Mouse (Mus musculus) hindbrain, embryonic 11.5 days (tissue): Measurements from ENCODE around the gene G6pc2. TPM values are rescaled to one million over a fixed set of nuclear protein-coding genes. Genes with fewer than 3 reads are reported as not detected.

ENCODE experiments used
- ATAC-seq: fragments of 200-750 bp; cut with Nextera tagmentation; 2 replicates; pipeline ENCODE4 v1.8.0; 2017; ENCODE audit warnings: mild to moderate bottlenecking, moderate TSS enrichment, moderate library complexity; ENCODE audit not compliant: low FRiP score
- DNase-seq: peaks from one replicate; pipeline ENCODE4 v3.0.0-alpha.2; 2015; ENCODE audit warnings: low spot score
- H3K27ac ChIP-seq: fragments of 300-500 bp; sonication (generic); 2 replicates; pipeline ENCODE4 v1.5.1; 2014; ENCODE audit warnings: mild to moderate bottlenecking, low read depth, low read length
- H3K27me3 ChIP-seq: fragments of 300-500 bp; sonication (generic); 2 replicates; pipeline ENCODE4 v1.6.1; 2014; ENCODE audit warnings: mild to moderate bottlenecking, low read length, moderate library complexity, mixed read lengths; ENCODE audit not compliant: control insufficient read depth, insufficient read depth
- H3K36me3 ChIP-seq: fragments of 300-500 bp; sonication (generic); 2 replicates; pipeline ENCODE4 v1.6.1; 2014; ENCODE audit warnings: mild to moderate bottlenecking, low read length, moderate library complexity, mixed read lengths; ENCODE audit not compliant: control insufficient read depth, insufficient read depth
- H3K4me1 ChIP-seq: fragments of 300-500 bp; sonication (generic); replicated peaks from 2 replicates; pipeline ENCODE4 v1.6.1; 2014; ENCODE audit warnings: low read length, mixed read lengths; ENCODE audit not compliant: control insufficient read depth, insufficient read depth
- H3K4me2 ChIP-seq: fragments of 300-500 bp; sonication (generic); replicated peaks from 2 replicates; pipeline ENCODE4 v1.6.1; 2014; ENCODE audit warnings: mild to moderate bottlenecking, low read depth, low read length
- H3K4me3 ChIP-seq: fragments of 300-500 bp; sonication (generic); 2 replicates; pipeline ENCODE4 v1.5.1; 2014; ENCODE audit warnings: low read depth, low read length
- H3K9ac ChIP-seq: fragments of 300-500 bp; sonication (generic); 2 replicates; pipeline ENCODE4 v1.6.1; 2014; ENCODE audit warnings: low read depth, low read length
- H3K9me3 ChIP-seq: fragments of 300-500 bp; sonication (generic); 2 replicates; pipeline ENCODE4 v1.6.1; 2016; ENCODE audit warnings: low read length; ENCODE audit not compliant: control insufficient read depth
- WGBS: fragments of 180-500 bp; shearing (Covaris S2); extraction: QIAGEN DNeasy Blood & Tissue Kit; methylation state at CpG from one replicate; pipeline ENCODE4 v1.1.7; 2014; 5-methylcytosine and 5-hydroxymethylcytosine counted together
- polyA plus RNA-seq: library from polyadenylated mRNA; unstranded; fragments of >200 nt; fragmentation: Nextera tagmentation; extraction: Ambion mirVana; gene quantifications from 2 replicates; pipeline ENCODE4 v1.2.1, GENCODE M21; 2014

Gene G6pc2
- polyA plus RNA-seq, 1 experiment from 2014 or later: 0.28 TPM

- no peak for ATAC-seq
- Histone ChIP-seq H3K27me3 (no peaks in the 10 kb centered on the region), H3K27ac (no peak overlapping the region), H3K4me3 (no peak overlapping the region), H3K9me3 (no peaks in the 10 kb centered on the region), H3K4me2 (no peak overlapping the region), H3K9ac (no peak overlapping the region), H3K4me1 (no peaks in the 10 kb centered on the region), H3K36me3 (no peaks in the 10 kb centered on the region)
- no peak for DNase-seq
Measured at GRCm38 (mm10) chr2:69264069-69264618, 53.3 kb downstream of the G6pc2 start.

DNA sequence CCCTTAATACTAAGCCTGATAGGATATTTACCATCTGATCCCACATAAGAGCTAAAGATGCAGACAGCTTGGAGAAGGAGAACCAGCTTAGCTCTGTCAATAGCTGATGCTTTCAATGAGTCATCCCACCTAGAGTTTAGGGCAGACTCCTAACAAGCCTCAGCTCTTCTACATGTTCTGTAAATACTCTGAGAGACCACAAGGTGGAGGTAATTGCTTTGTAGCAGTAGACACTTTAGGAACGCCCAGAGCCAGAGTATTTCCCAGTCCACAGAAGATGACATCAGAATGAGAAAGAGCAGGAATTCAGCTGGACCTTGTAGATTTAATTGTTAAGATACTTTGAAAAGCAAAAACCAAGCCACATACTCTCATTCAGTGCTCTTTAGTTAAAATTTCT, 65.0 kb downstream of the G6pc2 start:
- Histone ChIP-seq H3K4me3 (no peak overlapping the region), H3K9me3 (no peaks in the 10 kb centered on the region), H3K27me3 (no peaks in the 10 kb centered on the region), H3K36me3 (no peaks in the 10 kb centered on the region), H3K4me1 (no peaks in the 10 kb centered on the region), H3K27ac (no peak overlapping the region), H3K4me2 (no peak overlapping the region), H3K9ac (no peak overlapping the region)
- WGBS: 9% methylated on average over 1 of the region's 1 CpGs
- ATAC-seq: 0 out of 2 replicates have a peak, but pooled peaks have one; percentile 14
- DNase-seq: peak; percentile 33

Other genes starting within 250 kb of the G6pc2 start
- gene Nostrin, start 75.3 kb upstream of the G6pc2 start, polyA plus RNA-seq: 0.68 and 0.74 TPM in 2 replicates
- gene Spc25, start 4.9 kb upstream of the G6pc2 start, polyA plus RNA-seq: 226 and 233 TPM in 2 replicates
- 0.06 TPM in 1 of 2 replicates, not detected in the other for gene Abcb11, start 131.5 kb downstream of the G6pc2 start, polyA plus RNA-seq
- gene Dhrs9, start 169.4 kb downstream of the G6pc2 start, polyA plus RNA-seq: not detected in 2 replicates